In the genomic region with DNA sequence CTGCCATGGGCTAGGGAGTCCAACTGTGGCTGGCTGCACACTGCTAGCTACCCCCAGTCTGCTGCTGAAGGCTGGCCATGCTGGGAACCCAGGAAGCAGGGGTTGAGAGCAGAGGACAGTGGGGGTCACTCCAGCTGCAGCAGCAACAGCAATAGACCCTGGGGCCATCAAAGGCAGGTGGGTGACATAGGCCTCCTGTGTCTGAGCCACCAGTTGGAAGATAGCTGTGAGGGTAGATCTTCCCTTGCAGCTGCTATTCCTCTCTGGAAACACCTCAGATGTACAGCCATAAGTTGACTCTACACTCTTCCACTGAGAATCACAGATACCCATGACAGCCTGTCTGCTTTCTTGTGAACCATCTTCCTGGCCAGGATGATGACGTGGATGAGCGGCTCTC, we compare ENCODE assay signal across 17 mouse cellular contexts.
"Had no signal": no experiment of that assay in that cellular context is flagged by ENCODE, and none has a peak within 500 bp of the region (broad histone marks: within the 10 kb centered on the region; RNA-seq: fewer than 3 reads in every experiment).

No protein-coding gene starts in this region.

- ATAC-seq: midbrain, embryonic 15.5 days had no signal

- H3K36me3 ChIP-seq: midbrain, embryonic 12.5 days; midbrain, embryonic 15.5 days; neural tube, embryonic 13.5 days; neural tube, embryonic 15.5 days had no signal

- H3K4me3 ChIP-seq: midbrain, embryonic 12.5 days; midbrain, embryonic 15.5 days; myocyte; neural tube, embryonic 13.5 days; neural tube, embryonic 15.5 days had no signal

- H3K9ac ChIP-seq: liver, embryonic 14.5 days; lung, embryonic 14.5 days; midbrain, embryonic 12.5 days; midbrain, embryonic 15.5 days; neural tube, embryonic 13.5 days; neural tube, embryonic 15.5 days had no signal

- H3K27me3 ChIP-seq: midbrain, embryonic 15.5 days; neural tube, embryonic 13.5 days; neural tube, embryonic 15.5 days had no signal

- DNase-seq: lung, adult 18-20 months; lung, embryonic 14.5 days; lung, postnatal 10 days; lung, postnatal 4 days; right cerebral cortex, adult 18-20 months; right cerebral cortex, postnatal 25 days; right cerebral cortex, postnatal 4 days; spleen, adult 18-20 months; thymus, adult 18-20 months; thymus, postnatal 14 days; thymus, postnatal 36 days had no signal

- H3K9me3 ChIP-seq: midbrain, embryonic 12.5 days; midbrain, embryonic 15.5 days; neural tube, embryonic 13.5 days; neural tube, embryonic 15.5 days had no signal

- H3K4me2 ChIP-seq: lung, embryonic 14.5 days; midbrain, embryonic 12.5 days; midbrain, embryonic 15.5 days; neural tube, embryonic 13.5 days; neural tube, embryonic 15.5 days had no signal

- H3K4me1 ChIP-seq: midbrain, embryonic 12.5 days; midbrain, embryonic 15.5 days; neural tube, embryonic 13.5 days; neural tube, embryonic 15.5 days had no signal

- H3K27ac ChIP-seq: liver, embryonic 14.5 days; midbrain, embryonic 12.5 days; midbrain, embryonic 15.5 days; neural tube, embryonic 13.5 days; neural tube, embryonic 15.5 days had no signal
